Mouse (Mus musculus): Measurements from ENCODE around the gene Cep57l1. TPM values are rescaled to one million over a fixed set of nuclear protein-coding genes. Genes with fewer than 3 reads are reported as not detected.

Cep57l1 gene
- polyA plus RNA-seq, 1 experiment from 2014 or later: 11.8 TPM

DNA sequence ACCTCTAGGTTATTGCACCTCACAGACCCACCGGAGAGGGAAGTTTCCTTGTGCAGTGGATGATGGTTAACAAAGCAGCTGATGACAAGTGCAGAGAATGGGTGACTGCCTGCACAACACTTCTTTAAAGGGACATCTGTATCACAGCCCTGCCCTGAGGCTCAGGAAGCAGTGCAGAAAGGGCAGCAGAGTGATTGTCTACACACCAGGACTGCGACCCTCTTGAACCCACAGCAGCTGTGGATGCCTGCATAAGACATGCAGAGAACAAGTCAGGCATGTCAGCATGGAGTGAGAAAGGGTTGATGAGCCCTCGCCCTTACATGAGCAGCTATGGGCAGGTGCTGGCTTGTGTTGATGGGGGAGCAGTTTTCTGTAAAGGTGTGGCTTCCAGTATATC, 48.8 kb downstream of the Cep57l1 start:
- WGBS: 68% methylated on average over 3 of the region's 3 CpGs
- no peak overlapping the region for H3K4me3 ChIP-seq (replicated peaks; ENCODE audit: low read length)
- no peak overlapping the region for H3K4me2 ChIP-seq (replicated peaks)
- H3K36me3 ChIP-seq (replicated peaks; ENCODE audit: control insufficient read depth, insufficient read depth): no peaks in the 10 kb centered on the region
- DNase-seq (ENCODE audit: low spot score) (no peak), ATAC-seq (ENCODE audit: low FRiP score) (no peak)
- no peaks in the 10 kb centered on the region for H3K4me1 ChIP-seq (replicated peaks; ENCODE audit: control insufficient read depth, insufficient read depth, low read length)
- no peaks in the 10 kb centered on the region for H3K27me3 ChIP-seq (ENCODE audit: control insufficient read depth, insufficient read depth, low read length)
- no peaks in the 10 kb centered on the region for H3K9me3 ChIP-seq (ENCODE audit: control insufficient read depth, low read length)
- H3K27ac ChIP-seq: no peak overlapping the region
- H3K9ac ChIP-seq: no peak overlapping the region

- ATAC-seq (ENCODE audit: low FRiP score) (no peak), DNase-seq (ENCODE audit: low spot score) (no peak)
- Histone ChIP-seq H3K4me1 (replicated peaks; ENCODE audit: control insufficient read depth, insufficient read depth, low read length) (no peaks in the 10 kb centered on the region), H3K9me3 (ENCODE audit: control insufficient read depth, low read length) (no peaks in the 10 kb centered on the region), H3K27me3 (ENCODE audit: control insufficient read depth, insufficient read depth, low read length) (no peaks in the 10 kb centered on the region), H3K27ac (no peak overlapping the region), H3K36me3 (replicated peaks; ENCODE audit: control insufficient read depth, insufficient read depth) (no peaks in the 10 kb centered on the region), H3K4me3 (replicated peaks; ENCODE audit: low read length) (no peak overlapping the region), H3K9ac (no peak overlapping the region), H3K4me2 (replicated peaks) (no peak overlapping the region)
Observed at GRCm38 (mm10) chr10:41758041-41758440, 51.6 kb downstream of the Cep57l1 start.

DNA sequence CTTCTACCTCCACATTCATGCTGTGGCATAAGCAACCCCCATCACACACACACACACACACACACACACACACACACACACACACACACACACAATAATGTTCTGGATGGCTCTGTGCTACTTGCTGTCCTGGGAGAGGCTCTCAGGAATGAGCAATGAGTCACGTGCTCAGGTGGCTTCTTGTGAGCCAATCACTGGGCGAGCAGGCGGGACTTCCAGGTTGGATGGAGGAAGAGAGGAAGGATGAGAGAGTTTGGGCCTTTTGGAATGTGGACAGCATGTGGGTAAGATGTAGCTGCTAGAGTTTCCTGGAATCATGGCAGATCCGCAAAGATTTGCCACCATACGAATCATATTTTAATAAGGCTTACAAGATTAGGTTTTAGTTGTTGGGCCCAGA, 52.4 kb downstream of the Cep57l1 start:
- no peaks in the 10 kb centered on the region for H3K27me3 ChIP-seq (ENCODE audit: control insufficient read depth, insufficient read depth, low read length)
- no peak for DNase-seq (ENCODE audit: low spot score)
- no peak for ATAC-seq (ENCODE audit: low FRiP score)
- H3K4me1 ChIP-seq (replicated peaks; ENCODE audit: control insufficient read depth, insufficient read depth, low read length): no peaks in the 10 kb centered on the region
- no peak overlapping the region for H3K27ac ChIP-seq
- H3K4me2 ChIP-seq (replicated peaks): no peak overlapping the region
- no peaks in the 10 kb centered on the region for H3K9me3 ChIP-seq (ENCODE audit: control insufficient read depth, low read length)
- H3K36me3 ChIP-seq (replicated peaks; ENCODE audit: control insufficient read depth, insufficient read depth): no peaks in the 10 kb centered on the region
- no peak overlapping the region for H3K4me3 ChIP-seq (replicated peaks; ENCODE audit: low read length)
- H3K9ac ChIP-seq: no peak overlapping the region
- 95% methylated on average over 5 of the region's 5 CpGs for WGBS

DNA sequence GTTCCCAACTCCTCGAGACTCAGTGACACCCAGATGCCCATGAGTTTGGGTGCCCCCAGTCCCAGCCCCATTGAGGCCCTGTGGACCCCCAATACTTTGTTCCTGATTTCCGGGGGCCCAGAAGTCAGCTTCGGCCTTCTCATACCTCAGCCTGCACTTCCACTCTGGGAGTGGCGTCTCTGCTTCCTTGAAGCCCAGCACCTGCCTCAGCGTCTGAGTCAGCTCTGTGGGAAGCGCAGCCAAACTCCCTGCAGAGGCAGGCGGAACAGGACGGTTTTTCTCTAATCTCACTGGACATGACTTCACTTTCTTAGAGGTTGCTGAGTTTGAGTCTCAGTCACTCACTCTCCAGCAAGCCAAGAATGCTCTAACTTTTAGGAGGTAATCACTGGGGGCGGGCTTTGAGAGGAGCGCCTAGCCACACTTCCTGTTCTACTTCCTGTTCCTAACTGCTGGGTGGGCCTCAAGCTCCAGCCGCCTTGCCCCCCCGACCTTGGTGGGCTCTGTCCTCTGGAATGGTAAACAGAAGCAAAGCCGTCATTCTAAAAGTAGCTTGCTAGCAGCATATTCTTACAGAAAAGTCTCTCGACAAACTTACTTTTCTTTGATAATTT, 57.7 kb downstream of the Cep57l1 start:
- DNase-seq (ENCODE audit: low spot score) (no peak), ATAC-seq (ENCODE audit: low FRiP score) (no peak)
- no peaks in the 10 kb centered on the region for H3K9me3 ChIP-seq (ENCODE audit: control insufficient read depth, low read length)
- H3K9ac ChIP-seq: no peak overlapping the region
- H3K36me3 ChIP-seq (replicated peaks; ENCODE audit: control insufficient read depth, insufficient read depth): no peaks in the 10 kb centered on the region
- WGBS: 85% methylated on average over 14 of the region's 14 CpGs
- H3K4me3 ChIP-seq (replicated peaks; ENCODE audit: low read length): no peak overlapping the region
- no peaks in the 10 kb centered on the region for H3K27me3 ChIP-seq (ENCODE audit: control insufficient read depth, insufficient read depth, low read length)
- H3K27ac ChIP-seq: no peak overlapping the region
- H3K4me1 ChIP-seq (replicated peaks; ENCODE audit: control insufficient read depth, insufficient read depth, low read length): no peaks in the 10 kb centered on the region
- H3K4me2 ChIP-seq (replicated peaks): no peak overlapping the region

DNA sequence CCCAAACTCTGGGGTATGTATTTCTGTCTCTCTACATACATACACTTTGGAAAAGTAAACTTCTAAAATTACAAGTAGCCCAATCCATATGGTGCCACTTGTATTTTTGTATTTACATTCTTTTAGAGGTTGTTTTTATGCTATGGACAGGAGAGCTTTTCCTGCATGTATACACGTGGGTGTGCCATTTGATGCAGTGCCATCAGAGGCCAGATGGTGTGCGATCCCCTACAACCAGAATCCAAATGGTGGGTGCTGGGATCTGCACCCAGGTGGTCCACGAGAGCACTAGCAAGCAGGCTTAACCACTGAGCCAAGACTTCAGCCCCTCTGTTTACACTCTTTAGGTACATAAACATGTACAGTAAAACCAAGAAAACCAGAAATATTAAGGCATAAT, 60.4 kb downstream of the Cep57l1 start:
- Histone ChIP-seq H3K27ac (no peak overlapping the region), H3K36me3 (replicated peaks; ENCODE audit: control insufficient read depth, insufficient read depth) (no peaks in the 10 kb centered on the region; the same call in 1 of the 2 replicates), H3K4me3 (replicated peaks; ENCODE audit: low read length) (no peak overlapping the region), H3K27me3 (ENCODE audit: control insufficient read depth, insufficient read depth, low read length) (no peaks in the 10 kb centered on the region), H3K9me3 (ENCODE audit: control insufficient read depth, low read length) (no peaks in the 10 kb centered on the region), H3K4me2 (replicated peaks) (no peak overlapping the region), H3K9ac (no peak overlapping the region), H3K4me1 (replicated peaks; ENCODE audit: control insufficient read depth, insufficient read depth, low read length) (no peaks in the 10 kb centered on the region)
- 85% methylated on average over 3 of the region's 3 CpGs for WGBS
- DNase-seq (ENCODE audit: low spot score) (no peak), ATAC-seq (ENCODE audit: low FRiP score) (no peak)

- Histone ChIP-seq H3K27ac (no peak overlapping the region), H3K4me3 (replicated peaks; ENCODE audit: low read length) (no peak overlapping the region), H3K9me3 (ENCODE audit: control insufficient read depth, low read length) (no peaks in the 10 kb centered on the region), H3K4me2 (replicated peaks) (no peak overlapping the region), H3K4me1 (replicated peaks; ENCODE audit: control insufficient read depth, insufficient read depth, low read length) (no peaks in the 10 kb centered on the region), H3K9ac (no peak overlapping the region), H3K27me3 (ENCODE audit: control insufficient read depth, insufficient read depth, low read length) (no peaks in the 10 kb centered on the region), H3K36me3 (replicated peaks; ENCODE audit: control insufficient read depth, insufficient read depth) (no peaks in the 10 kb centered on the region; the same call in 1 of the 2 replicates)
- no peak for DNase-seq (ENCODE audit: low spot score)
- no peak for ATAC-seq (ENCODE audit: low FRiP score)
- 77% methylated on average over 5 of the region's 5 CpGs for WGBS
Observed at GRCm38 (mm10) chr10:41746554-41746953, 63.1 kb downstream of the Cep57l1 start.

DNA sequence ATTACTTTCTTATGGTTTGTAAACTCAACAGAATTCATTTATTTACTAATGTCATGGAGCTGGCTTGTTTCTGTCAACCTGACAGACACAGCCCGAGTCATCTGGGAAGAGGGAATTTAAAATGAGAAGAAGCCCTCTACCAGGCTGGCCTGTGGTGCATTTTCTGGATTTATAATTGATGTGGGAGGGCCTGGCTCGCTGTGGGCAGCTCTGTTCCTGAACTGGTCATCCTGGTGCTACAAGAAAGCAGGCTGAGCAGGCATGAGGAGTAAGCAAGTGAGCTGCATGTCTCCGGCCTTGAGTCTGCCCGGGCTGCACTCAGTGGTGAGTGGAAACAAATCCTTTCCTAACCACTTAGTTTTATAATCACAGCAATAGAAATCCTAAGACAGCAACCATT, 65.7 kb downstream of the Cep57l1 start:
- no peaks in the 10 kb centered on the region for H3K4me1 ChIP-seq (replicated peaks; ENCODE audit: control insufficient read depth, insufficient read depth, low read length)
- H3K9ac ChIP-seq: no peak overlapping the region
- no peak overlapping the region for H3K27ac ChIP-seq
- no peak overlapping the region for H3K4me2 ChIP-seq (replicated peaks)
- no peak for DNase-seq (ENCODE audit: low spot score)
- H3K9me3 ChIP-seq (ENCODE audit: control insufficient read depth, low read length): no peaks in the 10 kb centered on the region
- no peak for ATAC-seq (ENCODE audit: low FRiP score)
- no peaks in the 10 kb centered on the region for H3K27me3 ChIP-seq (ENCODE audit: control insufficient read depth, insufficient read depth, low read length)
- WGBS: 83% methylated on average over 4 of the region's 4 CpGs
- H3K4me3 ChIP-seq (replicated peaks; ENCODE audit: low read length): no peak overlapping the region
- no peaks in the 10 kb centered on the region; the same call in 1 of the 2 replicates for H3K36me3 ChIP-seq (replicated peaks; ENCODE audit: control insufficient read depth, insufficient read depth)

DNA sequence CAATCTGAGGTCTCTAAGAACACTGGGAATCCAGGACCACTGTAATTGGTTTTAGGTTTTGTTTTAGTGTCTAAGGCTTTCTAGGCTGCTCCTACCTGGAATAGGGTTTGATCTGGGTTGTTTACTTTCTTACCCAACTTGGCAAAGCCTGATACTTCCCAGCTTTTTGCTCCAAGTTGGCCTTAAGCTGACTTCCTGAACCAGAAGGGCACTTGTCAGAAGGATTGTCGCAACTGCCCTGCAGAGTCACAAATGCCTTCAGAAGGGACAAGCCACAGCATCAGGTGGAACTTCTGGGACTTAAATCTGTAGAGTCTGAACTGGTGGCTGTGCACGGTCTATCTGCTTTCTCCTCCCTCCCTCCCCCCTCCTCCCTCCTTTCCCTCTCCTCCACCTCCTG, 69.5 kb downstream of the Cep57l1 start:
- Histone ChIP-seq H3K4me3 (replicated peaks; ENCODE audit: low read length) (no peak overlapping the region), H3K4me1 (replicated peaks; ENCODE audit: control insufficient read depth, insufficient read depth, low read length) (no peaks in the 10 kb centered on the region), H3K4me2 (replicated peaks) (no peak overlapping the region), H3K9ac (no peak overlapping the region), H3K27me3 (ENCODE audit: control insufficient read depth, insufficient read depth, low read length) (no peaks in the 10 kb centered on the region), H3K36me3 (replicated peaks; ENCODE audit: control insufficient read depth, insufficient read depth) (peaks cover 5% of the 10 kb centered on the region), H3K9me3 (ENCODE audit: control insufficient read depth, low read length) (no peaks in the 10 kb centered on the region), H3K27ac (no peak overlapping the region)
- 74% methylated on average over 2 of the region's 2 CpGs for WGBS
- ATAC-seq (ENCODE audit: low FRiP score) (no peak), DNase-seq (ENCODE audit: low spot score) (no peak)

- Histone ChIP-seq H3K27me3 (ENCODE audit: control insufficient read depth, insufficient read depth, low read length) (no peaks in the 10 kb centered on the region), H3K4me3 (replicated peaks; ENCODE audit: low read length) (no peak overlapping the region), H3K36me3 (replicated peaks; ENCODE audit: control insufficient read depth, insufficient read depth) (peaks cover 5% of the 10 kb centered on the region; the same call in 1 of the 2 replicates), H3K9me3 (ENCODE audit: control insufficient read depth, low read length) (no peaks in the 10 kb centered on the region), H3K4me2 (replicated peaks) (no peak overlapping the region), H3K9ac (no peak overlapping the region), H3K27ac (no peak overlapping the region), H3K4me1 (replicated peaks; ENCODE audit: control insufficient read depth, insufficient read depth, low read length) (no peaks in the 10 kb centered on the region)
- ATAC-seq (ENCODE audit: low FRiP score) (no peak), DNase-seq (ENCODE audit: low spot score) (no peak)
- 95% methylated on average over 16 of the region's 16 CpGs for WGBS
Observed at GRCm38 (mm10) chr10:41737245-41737644, 72.4 kb downstream of the Cep57l1 start.

- Histone ChIP-seq H3K9me3 (ENCODE audit: control insufficient read depth, low read length) (no peaks in the 10 kb centered on the region), H3K4me2 (replicated peaks) (no peak overlapping the region), H3K4me3 (replicated peaks; ENCODE audit: low read length) (no peak overlapping the region), H3K36me3 (replicated peaks; ENCODE audit: control insufficient read depth, insufficient read depth) (peaks cover 5% of the 10 kb centered on the region; the same call in 1 of the 2 replicates), H3K27me3 (ENCODE audit: control insufficient read depth, insufficient read depth, low read length) (no peaks in the 10 kb centered on the region), H3K27ac (no peak overlapping the region), H3K9ac (no peak overlapping the region), H3K4me1 (replicated peaks; ENCODE audit: control insufficient read depth, insufficient read depth, low read length) (no peaks in the 10 kb centered on the region)
- ATAC-seq (ENCODE audit: low FRiP score) (no peak), DNase-seq (ENCODE audit: low spot score) (no peak)
- WGBS: 72% methylated on average over 6 of the region's 6 CpGs
Observed at GRCm38 (mm10) chr10:41735398-41735797, 74.3 kb downstream of the Cep57l1 start.
